In the genomic region with DNA sequence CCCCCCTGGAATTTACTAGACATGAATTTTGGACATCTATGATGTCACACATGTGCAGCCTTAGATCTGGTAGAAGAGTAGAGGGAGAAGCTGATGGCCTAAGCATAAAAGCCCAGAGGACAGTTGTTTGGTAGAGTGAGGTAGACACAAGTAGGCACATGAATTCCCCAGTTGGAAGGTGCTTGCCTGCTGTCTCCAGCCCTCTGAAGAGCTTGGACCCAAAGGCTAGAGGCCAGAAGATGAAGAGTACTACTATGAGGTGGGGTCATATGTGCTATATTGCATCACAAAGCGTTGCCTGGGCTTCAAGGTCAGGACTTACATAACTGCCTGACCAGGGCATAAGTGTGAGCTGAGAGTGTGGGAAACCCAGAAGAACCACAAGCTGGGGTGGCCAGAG, we compare ENCODE assay signal across 17 mouse cellular contexts. TPM values are rescaled to one million over a fixed set of nuclear protein-coding genes. Genes with fewer than 3 reads are reported as not detected.
"Had no signal": no experiment of that assay in that cellular context is flagged by ENCODE, and none has a peak within 500 bp of the region (broad histone marks: within the 10 kb centered on the region; RNA-seq: fewer than 3 reads in every experiment).

TSS of gene Cst8 (plus strand) at position 301 of the 400 bp plus-strand sequence.

- H3K27ac ChIP-seq: left cerebral cortex, adult 2 months; limb, embryonic 10.5 days; liver, embryonic 13.5 days; macrophage; neural tube, embryonic 13.5 days had no signal

- H3K4me2 ChIP-seq: liver, embryonic 13.5 days; midbrain, embryonic 11.5 days; neural tube, embryonic 13.5 days had no signal

- ATAC-seq: liver, postnatal 0 days; midbrain, embryonic 16.5 days had no signal

- H3K27me3 ChIP-seq: liver, embryonic 13.5 days; megakaryocyte, embryonic 14.5 days; neural tube, embryonic 13.5 days had no signal

- H3K4me1 ChIP-seq: limb, embryonic 10.5 days; liver, embryonic 13.5 days; megakaryocyte, embryonic 14.5 days; neural tube, embryonic 13.5 days had no signal

- H3K4me3 ChIP-seq: left cerebral cortex, adult 2 months; limb, embryonic 10.5 days; liver, embryonic 13.5 days; megakaryocyte, embryonic 14.5 days; neural tube, embryonic 13.5 days had no signal

- H3K9me3 ChIP-seq: limb, embryonic 10.5 days; liver, embryonic 13.5 days; megakaryocyte, embryonic 14.5 days; neural tube, embryonic 13.5 days had no signal

- H3K9ac ChIP-seq: liver, embryonic 13.5 days; liver, postnatal 0 days; neural tube, embryonic 13.5 days had no signal

- H3K36me3 ChIP-seq: limb, embryonic 10.5 days; liver, embryonic 13.5 days; neural tube, embryonic 13.5 days had no signal

- DNase-seq: kidney, adult 18-20 months; kidney, postnatal 25 days; liver, embryonic 13.5 days; liver, postnatal 0 days; retina, postnatal 1 day; right cerebral cortex, postnatal 4 days; spleen, adult 18-20 months; thymus, postnatal 4 days had no signal

RNA-seq across cellular contexts. Expression of gene Cst8, which starts in this region (rescaled TPM):
- total RNA-seq: left cerebral cortex, adult 2 months; left cerebral cortex, postnatal 14 days had no signal
- polyA plus RNA-seq: limb, embryonic 10.5 days; limb, embryonic 14.5 days; liver, embryonic 13.5 days; macrophage; midbrain, embryonic 11.5 days; midbrain, embryonic 16.5 days; neural tube, embryonic 13.5 days had no signal
